Mouse (Mus musculus) olfactory bulb, adult 2 months (tissue): ENCODE measurements around the gene Prex1.

Experiments
- CTCF ChIP-seq: fragments of 200-500 bp; IDR thresholded peaks from 2 replicates; pipeline ENCODE4 v1.5.1; 2012; ENCODE audit warnings: low read depth, mild to moderate bottlenecking, low read length, moderate library complexity; ENCODE audit not compliant: insufficient read depth
- POLR2A ChIP-seq: fragments of 200-500 bp; IDR thresholded peaks from 2 replicates; pipeline ENCODE4 v1.6.1; 2012; ENCODE audit warnings: mild to moderate bottlenecking, low read depth, low read length, moderate library complexity; ENCODE audit not compliant: insufficient read depth

DNA sequence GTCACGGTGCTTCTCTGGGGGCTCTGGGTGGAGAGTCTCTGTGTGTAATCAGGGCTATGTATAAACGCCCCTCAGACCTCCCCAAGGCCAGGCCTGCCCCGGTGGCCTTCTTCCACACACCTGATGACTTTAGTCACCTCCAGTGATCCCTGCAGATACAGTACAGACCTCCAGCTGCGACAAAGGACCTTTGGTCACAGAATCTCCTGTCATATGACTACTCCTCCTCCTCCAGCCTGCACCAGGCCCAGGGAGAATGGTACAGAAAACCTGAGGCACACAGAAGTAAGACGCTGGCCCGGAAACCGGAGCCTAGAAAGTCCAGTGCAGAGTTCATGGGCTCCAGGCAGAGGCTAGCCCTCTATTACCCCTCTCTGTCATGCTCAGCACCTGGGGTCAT lies 152.8 kb downstream of the Prex1 start:
- TF ChIP-seq CTCF (no peak), POLR2A (no peak)
